Mouse (Mus musculus) intestine, embryonic 14.5 days (tissue): ENCODE measurements around the gene Ppp2r5b. TPM values are rescaled to one million over a fixed set of nuclear protein-coding genes. Genes with fewer than 3 reads are reported as not detected.

ENCODE experiments used
- ATAC-seq: fragments of 200-750 bp; cut with Nextera tagmentation; replicated peaks from 2 replicates; pipeline ENCODE4 v1.8.0; 2017; ENCODE audit warnings: low read depth, moderate number of reproducible peaks, moderate TSS enrichment, moderate library complexity; ENCODE audit not compliant: low FRiP score, low TSS enrichment
- DNase-seq: peaks from one replicate; pipeline ENCODE4 v3.0.0-alpha.2; 2018; ENCODE audit warnings: low spot score
- H3K27ac ChIP-seq: fragments of 300-500 bp; sonication (generic); 2 replicates; pipeline ENCODE4 v1.5.1; 2014; ENCODE audit warnings: low read depth, mild to moderate bottlenecking, control low read depth
- H3K27me3 ChIP-seq: fragments of 300-500 bp; sonication (generic); replicated peaks from 2 replicates; pipeline ENCODE4 v1.6.1; 2014; ENCODE audit warnings: low read length, control low read depth; ENCODE audit not compliant: control insufficient read depth, insufficient read depth
- H3K36me3 ChIP-seq: fragments of 300-500 bp; sonication (generic); 2 replicates; pipeline ENCODE4 v1.6.1; 2014; ENCODE audit warnings: low read length, control low read depth; ENCODE audit not compliant: control insufficient read depth, insufficient read depth
- H3K4me1 ChIP-seq: fragments of 300-500 bp; sonication (generic); replicated peaks from 2 replicates; pipeline ENCODE4 v1.6.1; 2014; ENCODE audit warnings: low read length, control low read depth, mixed read lengths; ENCODE audit not compliant: control insufficient read depth, insufficient read depth
- H3K4me2 ChIP-seq: fragments of 300-500 bp; sonication (generic); 2 replicates; pipeline ENCODE4 v1.6.1; 2014; ENCODE audit warnings: low read length
- H3K4me3 ChIP-seq: fragments of 300-500 bp; sonication (generic); 2 replicates; pipeline ENCODE4 v1.5.1; 2014; ENCODE audit warnings: low read depth, low read length, control low read depth, mixed read lengths
- H3K9ac ChIP-seq: fragments of 300-500 bp; sonication (generic); 2 replicates; pipeline ENCODE4 v1.6.1; 2014; ENCODE audit warnings: mild to moderate bottlenecking, low read length
- H3K9me3 ChIP-seq: fragments of 300-500 bp; sonication (generic); 2 replicates; pipeline ENCODE4 v1.6.1; 2016; ENCODE audit warnings: low read length, control low read depth; ENCODE audit not compliant: control insufficient read depth
- WGBS: fragments of 180-500 bp; shearing (Covaris S2); extraction: QIAGEN DNeasy Blood & Tissue Kit; methylation state at CpG from one replicate; pipeline ENCODE4 v1.1.7; 2014; 5-methylcytosine and 5-hydroxymethylcytosine counted together
- polyA plus RNA-seq: library from polyadenylated mRNA; unstranded; fragments of >200 nt; fragmentation: Nextera tagmentation; extraction: Ambion mirVana; gene quantifications from 2 replicates; pipeline ENCODE4 v1.2.1, GENCODE M21; 2014

The Ppp2r5b gene
- polyA plus RNA-seq, 1 experiment from 2014 or later, result 27.5 TPM

DNA sequence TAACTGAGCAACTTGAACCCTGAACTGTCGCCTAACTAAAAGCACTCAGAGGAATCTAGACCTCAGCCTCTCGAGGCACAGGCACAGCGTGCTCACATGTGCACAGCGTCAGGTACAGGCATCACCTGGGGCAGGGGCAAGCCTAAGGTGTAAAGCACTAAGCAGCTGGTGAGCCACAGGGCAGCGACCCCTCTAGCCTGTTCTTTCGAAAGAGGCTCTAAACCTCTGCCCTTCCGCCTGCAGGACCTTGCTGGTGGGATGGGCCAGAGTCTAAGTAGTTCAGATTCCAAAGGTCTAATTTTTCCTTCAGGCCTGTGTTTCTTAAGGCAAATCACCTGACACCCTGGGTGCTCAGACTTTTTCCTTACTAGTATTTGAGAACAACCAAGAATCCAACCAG lies 36.4 kb upstream of the Ppp2r5b start:
- Histone ChIP-seq H3K9me3 (no peaks in the 10 kb centered on the region), H3K4me2 (no peak overlapping the region), H3K36me3 (no peaks in the 10 kb centered on the region), H3K27me3 (0 out of 2 replicates have a peak, but pooled peaks cover 3% of the 10 kb centered on the region), H3K4me1 (peaks cover 13% of the 10 kb centered on the region), H3K4me3 (no peak overlapping the region), H3K9ac (no peak overlapping the region), H3K27ac (no peak overlapping the region; the same call in 1 of the 2 replicates)
- DNase-seq (no peak), ATAC-seq (no peak)
- 62% methylated on average over 7 of the region's 7 CpGs for WGBS

DNA sequence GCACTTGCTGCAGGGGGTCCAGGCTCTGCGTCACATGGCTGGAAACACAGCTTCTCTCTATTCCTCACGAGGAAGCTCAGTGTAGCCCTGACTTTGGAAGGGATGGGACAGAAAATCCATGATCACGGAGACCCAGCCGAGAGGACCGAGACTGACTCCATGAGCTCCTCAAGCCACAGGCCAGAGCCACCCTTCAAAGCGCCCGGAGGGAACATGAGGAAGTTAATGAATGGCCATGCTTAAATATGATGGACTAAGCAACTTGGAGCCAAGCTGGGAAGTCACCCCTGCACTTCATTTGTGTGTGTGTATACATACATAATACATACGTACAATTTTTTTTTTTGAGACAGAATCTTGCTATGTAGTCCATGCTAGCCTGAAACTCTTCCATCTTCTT lies 35.5 kb upstream of the Ppp2r5b start:
- H3K4me2 ChIP-seq, result no peak overlapping the region
- no peak overlapping the region for H3K27ac ChIP-seq
- H3K4me3 ChIP-seq, result no peak overlapping the region
- no peaks in the 10 kb centered on the region for H3K9me3 ChIP-seq
- 25% methylated on average over 8 of the region's 8 CpGs for WGBS
- no peak for ATAC-seq
- no peak for DNase-seq
- peaks cover 13% of the 10 kb centered on the region for H3K4me1 ChIP-seq
- H3K27me3 ChIP-seq, result 0 out of 2 replicates have a peak, but pooled peaks cover 3% of the 10 kb centered on the region
- no peak overlapping the region for H3K9ac ChIP-seq
- H3K36me3 ChIP-seq, result no peaks in the 10 kb centered on the region

DNA sequence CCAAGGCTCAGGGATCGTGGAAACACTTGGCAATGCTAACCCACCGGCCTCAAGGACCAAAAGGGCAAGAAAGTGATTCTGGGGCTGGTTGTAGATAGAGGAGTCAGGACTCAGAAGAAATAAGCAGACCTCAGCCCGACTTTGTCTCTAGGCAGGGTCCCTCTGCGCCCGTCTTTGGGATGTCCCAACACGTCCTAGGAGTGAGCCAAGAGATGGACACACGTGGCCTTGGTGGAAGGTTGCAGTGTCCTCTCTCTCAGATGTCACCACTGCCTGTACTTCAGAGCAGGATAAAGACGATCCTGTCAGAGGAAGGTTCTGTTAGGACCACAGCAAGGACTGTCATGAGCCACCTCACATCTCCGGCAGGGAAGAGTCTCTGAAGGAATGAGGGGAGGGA lies 35.0 kb upstream of the Ppp2r5b start:
- Histone ChIP-seq H3K9ac (no peak overlapping the region), H3K4me2 (no peak overlapping the region), H3K36me3 (no peaks in the 10 kb centered on the region), H3K4me3 (no peak overlapping the region), H3K27me3 (0 out of 2 replicates have a peak, but pooled peaks cover 3% of the 10 kb centered on the region), H3K27ac (no peak overlapping the region), H3K4me1 (peaks cover 10% of the 10 kb centered on the region), H3K9me3 (no peaks in the 10 kb centered on the region)
- ATAC-seq (no peak), DNase-seq (no peak)
- 51% methylated on average over 9 of the region's 9 CpGs for WGBS

- no peak for ATAC-seq
- Histone ChIP-seq H3K9ac (no peak overlapping the region), H3K27ac (no peak overlapping the region), H3K36me3 (no peaks in the 10 kb centered on the region), H3K4me2 (no peak overlapping the region), H3K27me3 (0 out of 2 replicates have a peak, but pooled peaks cover 3% of the 10 kb centered on the region), H3K4me1 (0 out of 2 replicates have a peak, but pooled peaks cover 6% of the 10 kb centered on the region), H3K4me3 (no peak overlapping the region), H3K9me3 (no peaks in the 10 kb centered on the region)
- DNase-seq, result no peak
- 85% methylated on average over 8 of the region's 8 CpGs for WGBS
Measured at GRCm38 (mm10) chr19:6269798-6270475, 34.3 kb upstream of the Ppp2r5b start.

DNA sequence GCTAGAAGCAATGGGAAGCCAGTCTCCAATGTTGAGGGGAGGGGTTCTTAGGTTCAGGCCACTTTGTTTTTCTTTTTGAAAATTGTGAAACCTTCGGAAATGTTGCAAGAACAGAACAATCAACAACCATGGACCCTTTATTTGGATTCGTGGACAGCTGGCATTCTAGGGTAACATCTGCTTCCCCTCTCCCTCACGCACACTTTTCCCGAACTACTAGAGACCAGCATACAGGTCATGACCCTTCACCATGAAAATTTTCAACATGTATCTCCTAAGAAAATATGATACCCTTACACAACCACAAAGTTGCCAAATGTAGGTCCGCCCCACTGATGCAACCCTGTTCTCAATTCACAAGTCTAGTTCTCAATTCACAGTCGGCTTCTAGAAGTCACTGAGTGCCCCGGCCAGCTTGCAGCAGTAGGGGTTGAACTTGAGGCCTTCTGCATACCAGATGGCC lies 33.0 kb upstream of the Ppp2r5b start:
- ATAC-seq (no peak), DNase-seq (no peak)
- H3K27me3 ChIP-seq, result 0 out of 2 replicates have a peak, but pooled peaks cover 3% of the 10 kb centered on the region
- H3K4me1 ChIP-seq, result 0 out of 2 replicates have a peak, but pooled peaks cover 6% of the 10 kb centered on the region
- no peaks in the 10 kb centered on the region for H3K36me3 ChIP-seq
- H3K4me2 ChIP-seq, result no peak overlapping the region
- H3K9ac ChIP-seq, result no peak overlapping the region
- H3K9me3 ChIP-seq, result no peaks in the 10 kb centered on the region
- WGBS, result 78% methylated on average over 7 of the region's 7 CpGs
- no peak overlapping the region for H3K27ac ChIP-seq
- H3K4me3 ChIP-seq, result no peak overlapping the region

DNA sequence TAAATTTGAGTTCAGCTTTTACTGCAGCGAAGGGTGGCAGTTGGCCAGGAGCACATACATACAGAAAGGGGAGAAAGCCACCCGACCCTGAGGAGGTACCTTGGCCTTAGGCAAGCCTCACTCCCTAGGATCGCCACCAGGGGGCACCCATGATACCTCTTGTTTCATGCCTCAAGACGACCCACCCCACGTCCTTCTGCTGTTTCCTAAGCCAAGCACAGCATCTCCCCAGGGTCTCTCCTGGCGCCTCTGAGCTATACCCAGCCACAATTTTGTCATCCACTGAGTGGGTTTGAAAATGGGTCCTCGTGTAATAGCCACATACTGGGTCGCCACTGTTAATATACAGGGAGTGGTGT lies 32.5 kb upstream of the Ppp2r5b start:
- Histone ChIP-seq H3K9ac (no peak overlapping the region), H3K9me3 (no peaks in the 10 kb centered on the region), H3K27ac (no peak overlapping the region), H3K4me1 (0 out of 2 replicates have a peak, but pooled peaks cover 6% of the 10 kb centered on the region), H3K4me2 (no peak overlapping the region), H3K27me3 (0 out of 2 replicates have a peak, but pooled peaks cover 3% of the 10 kb centered on the region), H3K36me3 (no peaks in the 10 kb centered on the region), H3K4me3 (no peak overlapping the region)
- 14% methylated on average over 8 of the region's 8 CpGs for WGBS
- ATAC-seq (peak; percentile 40; the same call in 1 of the 2 replicates), DNase-seq (peak; percentile 97)

GRCm38 (mm10) chr19:6267306-6268169 lies 31.9 kb upstream of the Ppp2r5b start:
- Histone ChIP-seq H3K36me3 (peaks cover 2% of the 10 kb centered on the region; the same call in 1 of the 2 replicates), H3K4me1 (0 out of 2 replicates have a peak, but pooled peaks cover 5% of the 10 kb centered on the region), H3K9me3 (no peaks in the 10 kb centered on the region), H3K27ac (no peak overlapping the region), H3K4me2 (no peak overlapping the region), H3K27me3 (0 out of 2 replicates have a peak, but pooled peaks cover 3% of the 10 kb centered on the region), H3K4me3 (no peak overlapping the region), H3K9ac (no peak overlapping the region)
- DNase-seq, result no peak
- no peak for ATAC-seq
- WGBS, result 52% methylated on average over 11 of the region's 11 CpGs

DNA sequence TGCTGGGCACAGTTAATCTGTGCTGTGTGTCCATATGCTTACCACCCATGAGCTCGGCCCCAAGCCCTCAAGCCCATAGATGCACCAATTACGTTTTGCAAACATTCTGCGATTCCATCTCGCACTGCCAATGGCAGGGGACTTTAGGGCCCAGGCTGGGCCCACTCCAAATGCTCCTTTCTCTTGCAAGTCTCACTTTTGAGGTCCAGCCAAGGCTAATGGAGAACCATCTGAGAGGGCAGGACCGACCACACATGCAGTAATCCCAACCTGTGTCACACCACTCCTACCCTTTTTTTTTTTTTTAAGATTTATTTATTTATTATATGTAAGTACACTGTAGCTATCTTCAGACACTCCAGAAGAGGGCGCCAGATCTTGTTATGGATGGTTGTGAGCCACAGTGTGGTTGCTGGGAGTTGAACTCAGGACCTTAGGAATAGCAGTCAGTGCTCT lies 30.1 kb upstream of the Ppp2r5b start:
- Histone ChIP-seq H3K27me3 (no peaks in the 10 kb centered on the region), H3K9me3 (no peaks in the 10 kb centered on the region), H3K4me1 (no peaks in the 10 kb centered on the region), H3K4me2 (peak overlapping the region; percentile 45), H3K36me3 (peaks cover 17% of the 10 kb centered on the region), H3K4me3 (no peak overlapping the region), H3K9ac (no peak overlapping the region), H3K27ac (no peak overlapping the region)
- 64% methylated on average over 6 of the region's 6 CpGs for WGBS
- DNase-seq (no peak), ATAC-seq (no peak)
